Mouse (Mus musculus) brain, embryonic 14.5 days (tissue): Measurements from ENCODE around the gene Bcas3.

Experiments used
- CTCF ChIP-seq: fragments of 200-500 bp; IDR thresholded peaks from 2 replicates; pipeline ENCODE4 v1.5.1; 2012; ENCODE audit warnings: inconsistent platforms, mild to moderate bottlenecking, moderate library complexity, borderline replicate concordance; ENCODE audit not compliant: insufficient read depth, insufficient read length; ENCODE audit errors: extremely low read depth
- POLR2A ChIP-seq: fragments of 200-500 bp; IDR thresholded peaks from 2 replicates; pipeline ENCODE4 v1.6.1; 2012; ENCODE audit warnings: mild to moderate bottlenecking, inconsistent platforms, borderline replicate concordance; ENCODE audit not compliant: poor library complexity, insufficient read depth, insufficient read length, severe bottlenecking; ENCODE audit errors: extremely low read depth

DNA sequence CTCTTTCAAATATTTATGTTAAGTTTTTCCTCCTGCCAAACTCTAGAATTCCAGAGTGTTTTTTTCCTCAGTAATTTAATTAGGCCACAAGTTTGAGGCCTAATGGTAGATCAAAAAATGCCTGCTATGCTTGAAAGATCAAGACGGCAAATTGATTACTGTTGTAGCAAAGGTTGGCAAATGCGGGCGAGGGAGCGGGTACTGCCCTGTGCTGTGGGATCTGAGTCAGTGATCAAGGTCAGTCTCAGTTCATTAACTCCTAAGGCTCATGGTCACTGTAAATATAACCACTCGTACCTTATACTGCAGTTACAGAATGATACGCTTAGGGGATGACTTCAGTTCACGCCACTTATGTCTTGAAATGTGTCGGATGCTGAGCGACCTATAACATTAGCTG, 296.4 kb downstream of the Bcas3 start:
- no peak for TF ChIP-seq POLR2A
- TF ChIP-seq CTCF: no peak
